Mouse (Mus musculus) stomach, adult 2 months (tissue): ENCODE data around the gene Ceacam15. TPM values are rescaled to one million over a fixed set of nuclear protein-coding genes. Genes with fewer than 3 reads are reported as not detected.

Experiments
- polyA plus RNA-seq: library from polyadenylated mRNA; depleted of rRNA; stranded (reverse); fragments of >200 nt; gene quantifications from 2 replicates; pipeline ENCODE4 v1.2.3, GENCODE M21; 2012; rRNA removed

Gene Ceacam15
- not detected in 2 replicates for polyA plus RNA-seq

DNA sequence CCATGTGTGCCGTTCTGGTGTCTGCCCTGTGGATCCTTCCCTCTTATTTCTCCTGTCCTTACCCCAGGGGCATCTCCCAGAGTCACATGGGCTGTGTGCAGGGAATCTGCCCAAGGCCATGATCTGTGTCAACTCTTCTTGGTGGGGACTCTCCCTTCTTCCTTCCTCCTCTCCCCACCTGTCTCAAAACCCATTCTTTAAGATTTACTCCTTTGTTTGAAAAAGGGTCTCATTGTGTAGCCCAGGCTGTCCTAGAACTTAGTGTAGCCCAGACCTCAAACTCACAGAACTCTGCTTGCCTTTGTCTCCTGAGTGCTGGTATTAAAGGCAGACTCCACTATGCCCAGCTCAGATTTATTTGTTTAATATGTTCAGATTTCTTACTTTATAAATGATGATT is at the start of gene Ceacam15:
Gene Ceacam15, minus strand, starts transcription at position 101 of the 400 bp plus-strand sequence.

DNA sequence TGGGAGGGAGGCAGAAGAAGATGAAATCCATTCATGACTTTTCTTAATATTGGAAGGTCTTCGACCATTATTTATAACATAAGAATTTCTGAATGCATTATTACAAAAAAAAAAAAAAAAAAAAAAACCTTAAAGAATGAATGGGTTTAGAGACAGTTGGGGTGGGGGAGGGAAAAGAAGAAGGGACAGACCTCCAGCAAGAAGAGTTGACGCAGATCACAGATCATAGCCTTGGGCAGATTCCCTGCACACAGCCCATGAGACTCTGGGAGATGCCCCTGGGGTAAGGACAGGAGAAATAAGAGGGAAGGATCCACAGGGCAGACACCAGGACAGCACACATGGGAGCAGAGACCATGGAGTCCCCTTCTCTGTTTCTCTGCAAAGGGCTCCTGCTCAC is 46.1 kb upstream of the Ceacam15 start, which contains the start of gene Ceacam9:
Gene Ceacam9, plus strand, starts transcription at position 301 of the 400 bp plus-strand sequence.

Other genes with a start within 250 kb of the Ceacam15 start
- 102 and 214 TPM in 2 replicates for gene Tmem160, start 222.9 kb downstream of the Ceacam15 start, polyA plus RNA-seq
- 0.34 and 0.44 TPM in 2 replicates for gene Npas1, start 198.0 kb downstream of the Ceacam15 start, polyA plus RNA-seq
- gene Arhgap35, start 60.7 kb downstream of the Ceacam15 start, polyA plus RNA-seq: 6.0 and 6.4 TPM in 2 replicates
- 0.16 TPM in 1 of 2 replicates, not detected in the other for gene Ceacam9, start 46.2 kb upstream of the Ceacam15 start, polyA plus RNA-seq
- gene Ap2s1, start 62.7 kb upstream of the Ceacam15 start, polyA plus RNA-seq: 208 and 306 TPM in 2 replicates
- 38.8 and 53.1 TPM in 2 replicates for gene Slc1a5, start 105.6 kb upstream of the Ceacam15 start, polyA plus RNA-seq
- 67.8 and 69.3 TPM in 2 replicates for gene Strn4, start 140.2 kb upstream of the Ceacam15 start, polyA plus RNA-seq
- gene Fkrp, start 141.0 kb upstream of the Ceacam15 start, polyA plus RNA-seq: 11.9 and 19.0 TPM in 2 replicates
- 13.5 and 16.1 TPM in 2 replicates for gene Prkd2, start 167.2 kb upstream of the Ceacam15 start, polyA plus RNA-seq
- 30.7 and 76.5 TPM in 2 replicates for gene Dact3, start 199.6 kb upstream of the Ceacam15 start, polyA plus RNA-seq
- 5.1 and 6.2 TPM in 2 replicates for gene Gng8, start 216.1 kb upstream of the Ceacam15 start, polyA plus RNA-seq
- gene Ptgir, start 230.8 kb upstream of the Ceacam15 start, polyA plus RNA-seq: 1.8 and 3.1 TPM in 2 replicates
- 145 and 149 TPM in 2 replicates for gene Calm3, start 248.4 kb upstream of the Ceacam15 start, polyA plus RNA-seq